Mouse (Mus musculus) retina, postnatal 1 day (tissue): ENCODE results near the gene Zmym2.

Source experiments
- DNase-seq: peaks from one replicate; pipeline ENCODE4 v3.0.0-alpha.2; 2012

Zmym2 gene

GRCm38 (mm10) chr14:56886594-56887513 lies at the start of gene Zmym2:
Zmym2 (plus strand) TSS chr14:56886653.
- peak; percentile 77 for DNase-seq

DNA sequence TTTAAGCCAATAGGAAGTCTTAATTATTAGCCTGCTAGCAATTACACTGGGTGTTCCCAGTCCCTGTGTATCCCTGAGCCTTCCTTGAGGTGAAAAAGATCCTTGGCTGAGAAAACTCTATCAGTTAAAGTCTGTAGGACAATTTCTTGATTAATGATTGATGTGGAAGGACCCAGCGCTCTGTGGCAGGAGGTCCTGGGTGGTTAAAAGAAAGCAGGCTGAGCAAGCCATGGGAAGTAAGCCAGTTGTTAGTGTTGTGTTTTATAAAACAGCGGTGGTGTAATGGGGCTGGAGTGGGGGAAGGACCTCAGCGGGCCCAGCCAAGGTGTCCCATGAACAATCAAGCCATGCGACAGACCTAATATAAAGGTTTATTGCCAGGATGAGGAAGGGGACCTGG lies 42.4 kb upstream of the Zmym2 start:
- DNase-seq, result no peak

DNA sequence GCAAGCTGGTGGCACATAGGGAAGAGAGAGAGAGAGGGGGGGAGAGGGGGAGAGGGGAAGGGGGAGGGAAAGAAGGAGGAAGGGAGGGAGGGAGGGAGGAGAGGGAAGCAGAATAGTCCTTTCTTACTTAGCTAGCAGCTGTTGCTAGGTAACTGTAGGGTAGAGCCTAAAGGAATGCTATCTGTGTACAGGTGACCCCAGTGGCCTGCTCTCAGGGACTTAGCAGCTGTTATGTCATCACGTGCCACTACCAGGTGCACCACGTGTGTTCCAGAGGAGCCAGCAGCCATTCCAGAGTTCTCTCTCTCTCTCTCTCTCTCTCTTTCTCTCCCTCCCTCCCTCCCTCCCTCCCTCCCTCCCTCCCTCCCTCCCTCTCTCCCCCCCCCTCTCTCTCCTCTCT lies 41.9 kb upstream of the Zmym2 start:
- DNase-seq, result peak; percentile 13

DNA sequence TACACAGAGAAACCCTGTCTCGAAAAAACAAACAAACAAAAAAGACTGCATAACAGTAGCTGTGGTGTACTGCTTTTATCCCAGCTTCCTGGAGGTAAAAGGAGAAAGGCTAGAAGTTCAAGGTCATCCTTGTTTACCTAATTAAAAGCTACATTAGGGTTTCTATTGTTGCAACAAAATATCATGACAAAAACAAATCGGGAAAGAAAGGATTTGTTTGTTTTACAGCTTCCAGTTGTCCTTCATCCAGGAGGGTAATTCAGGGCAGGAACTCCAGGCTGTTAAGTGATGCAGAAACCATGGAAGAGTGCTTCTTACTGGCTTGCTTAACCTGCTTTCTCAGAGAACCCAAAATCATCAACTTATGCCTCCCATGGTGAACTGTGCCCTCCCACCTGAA lies 38.1 kb upstream of the Zmym2 start:
- no peak for DNase-seq

- no peak for DNase-seq
Observed at GRCm38 (mm10) chr14:56849681-56850080, 36.8 kb upstream of the Zmym2 start.

GRCm38 (mm10) chr14:56864041-56864440 lies 22.4 kb upstream of the Zmym2 start:
- DNase-seq, result no peak

DNA sequence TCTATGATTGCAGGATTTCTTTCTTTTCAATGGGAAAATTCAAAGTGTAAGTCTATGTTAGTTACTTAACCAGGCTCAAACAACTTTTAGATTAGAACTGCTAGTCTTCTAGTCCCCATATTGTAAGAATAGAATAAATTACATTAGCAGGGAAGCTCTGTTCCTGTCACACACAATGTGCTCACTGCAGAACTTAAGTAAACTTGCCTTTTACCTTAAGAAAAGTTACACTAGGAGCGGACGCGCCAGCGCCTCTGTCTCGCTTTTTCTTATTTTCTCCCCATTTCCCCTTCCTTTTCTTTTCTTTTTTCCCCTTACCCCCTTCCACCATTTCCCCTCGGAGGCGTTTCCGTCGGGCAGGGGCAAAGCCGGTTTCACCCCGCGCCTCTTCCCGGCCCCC lies 21.8 kb upstream of the Zmym2 start:
- no peak for DNase-seq

DNA sequence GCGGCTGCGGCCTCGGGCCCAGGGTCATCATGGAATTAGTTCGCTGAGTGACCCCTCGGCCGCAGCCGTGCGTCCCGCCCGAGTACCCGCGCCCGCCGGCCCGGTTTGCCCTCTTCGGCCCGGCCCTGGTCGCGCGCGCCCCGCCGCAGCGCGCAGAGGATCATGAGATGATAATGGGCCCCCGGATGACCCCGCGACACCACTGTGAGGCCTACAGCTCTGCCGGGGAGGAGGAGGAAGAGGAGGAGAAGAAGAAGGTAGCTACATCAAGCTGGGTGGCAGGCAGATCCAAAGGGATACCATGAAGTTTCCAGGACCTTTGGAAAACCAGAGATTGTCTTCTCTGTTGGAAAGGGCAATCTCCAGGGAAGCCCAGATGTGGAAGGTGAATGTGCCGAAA lies 21.3 kb upstream of the Zmym2 start:
- DNase-seq, result peak; percentile 16

GRCm38 (mm10) chr14:56873525-56873924 lies 12.9 kb upstream of the Zmym2 start:
- DNase-seq, result no peak

DNA sequence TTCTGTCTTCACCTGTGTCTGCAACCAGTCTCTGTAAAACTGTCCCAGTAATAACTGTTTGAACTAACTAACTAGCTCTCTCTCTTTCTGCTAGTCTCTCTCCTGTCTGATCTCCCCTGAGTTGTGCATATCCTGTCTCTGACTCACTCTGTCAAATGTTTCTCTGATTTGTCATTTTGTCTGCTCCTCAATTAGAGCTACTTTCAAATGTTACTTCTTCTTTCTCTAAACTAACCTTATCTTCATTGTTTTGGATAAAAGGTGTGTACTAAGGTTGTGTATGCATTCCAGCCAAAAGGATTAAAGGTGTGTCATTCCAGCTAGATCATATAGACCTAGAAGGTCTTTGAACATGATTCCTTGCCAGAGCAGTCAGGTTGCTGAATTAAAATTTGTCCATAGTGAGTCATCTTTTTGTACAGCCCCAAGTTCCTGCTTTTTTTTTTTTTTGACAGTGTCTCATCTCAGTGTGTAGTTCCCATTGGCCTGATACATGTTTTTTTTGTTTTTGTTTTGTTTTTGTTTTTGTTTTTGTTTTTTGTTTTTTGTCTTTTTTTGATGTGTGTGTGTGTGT lies 10.8 kb upstream of the Zmym2 start:
- DNase-seq, result no peak

DNA sequence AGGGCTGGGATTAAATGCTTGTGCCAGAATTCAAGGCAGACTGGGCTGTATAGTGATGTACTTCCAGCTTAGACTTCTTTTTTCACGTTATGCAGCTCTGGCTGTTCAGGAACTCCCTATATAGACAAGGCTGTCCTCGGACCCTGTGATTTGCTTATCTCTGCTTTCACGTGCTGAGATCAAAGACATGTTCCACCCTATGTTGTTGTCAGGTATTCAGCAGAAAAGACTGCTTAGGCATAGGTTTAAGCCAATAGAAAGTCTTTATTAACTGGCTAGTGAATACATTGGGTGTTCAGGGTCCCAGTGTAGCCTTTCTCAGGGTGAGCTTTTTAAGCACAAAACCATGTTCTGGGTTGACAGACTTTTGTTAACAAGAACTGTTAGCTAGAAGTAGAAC lies 5.2 kb upstream of the Zmym2 start:
- DNase-seq, result no peak

GRCm38 (mm10) chr14:56883431-56883830 lies 3.0 kb upstream of the Zmym2 start:
- no peak for DNase-seq

DNA sequence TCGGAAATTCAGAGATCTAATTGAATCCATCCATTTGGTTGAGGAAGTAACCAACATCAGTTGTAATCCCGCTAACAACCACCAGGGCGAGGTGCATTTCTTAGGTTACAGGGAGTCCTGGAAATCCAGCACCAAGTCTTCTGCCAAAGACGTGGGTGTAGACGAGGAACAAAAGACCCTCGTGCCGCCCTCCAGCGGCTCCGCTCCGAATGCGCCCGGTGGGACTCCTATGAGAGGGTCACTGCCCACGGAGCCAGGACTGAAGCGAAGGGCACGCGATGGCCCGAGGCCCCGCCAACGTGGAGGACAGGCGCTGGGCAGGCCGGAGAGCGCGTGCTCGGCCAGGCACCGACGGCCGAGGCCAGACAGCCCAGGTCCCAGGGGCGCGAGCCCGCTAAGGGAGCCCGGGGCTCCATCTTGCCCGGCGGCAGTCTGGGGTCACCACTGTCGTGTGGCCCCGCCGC lies 1.1 kb upstream of the Zmym2 start:
- DNase-seq, result peak; percentile 93

GRCm38 (mm10) chr14:56885986-56886593 lies 363 bp upstream of the Zmym2 start:
- DNase-seq, result peak; percentile 93

DNA sequence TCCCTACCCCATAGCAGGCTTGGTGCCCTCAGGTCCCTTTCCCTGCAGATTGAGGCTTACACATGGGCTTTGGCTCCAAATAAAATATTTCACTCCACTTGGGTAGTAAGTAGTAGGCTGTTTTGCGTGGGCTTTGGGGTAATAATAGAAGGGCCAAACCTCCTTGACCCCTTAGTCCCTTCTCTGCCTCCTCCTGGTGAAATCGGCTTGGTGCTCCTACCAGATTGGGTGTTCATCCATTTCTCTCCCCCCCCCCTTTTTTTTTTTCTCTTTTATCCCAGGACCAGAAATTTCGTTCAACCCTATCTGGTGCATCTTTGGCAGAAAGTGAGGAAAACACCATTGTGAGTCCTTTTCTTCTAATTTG lies 1.0 kb downstream of the Zmym2 start:
- DNase-seq, result peak; percentile 68

DNA sequence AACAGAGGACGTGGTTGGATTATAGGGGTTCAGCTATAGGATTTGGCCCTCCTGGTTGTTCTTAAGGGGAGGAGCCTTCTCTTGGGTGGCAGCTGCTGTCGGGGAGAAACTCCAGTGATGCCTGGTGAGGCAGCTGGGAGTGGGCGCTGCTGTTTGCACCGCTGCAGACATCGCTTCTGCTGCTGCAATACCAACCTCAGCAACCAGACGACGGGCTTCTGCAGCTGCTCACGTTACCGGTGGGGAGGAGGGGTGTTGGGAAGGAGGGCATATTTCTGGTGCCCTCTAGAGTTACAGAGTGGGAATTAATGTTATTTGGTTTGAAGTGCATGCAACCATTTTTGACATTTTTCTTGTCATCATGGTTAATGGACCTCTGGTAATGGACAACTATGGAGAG lies 1.4 kb downstream of the Zmym2 start:
- DNase-seq, result peak; percentile 91

- no peak for DNase-seq
Observed at GRCm38 (mm10) chr14:56888416-56888815, 2.0 kb downstream of the Zmym2 start.

DNA sequence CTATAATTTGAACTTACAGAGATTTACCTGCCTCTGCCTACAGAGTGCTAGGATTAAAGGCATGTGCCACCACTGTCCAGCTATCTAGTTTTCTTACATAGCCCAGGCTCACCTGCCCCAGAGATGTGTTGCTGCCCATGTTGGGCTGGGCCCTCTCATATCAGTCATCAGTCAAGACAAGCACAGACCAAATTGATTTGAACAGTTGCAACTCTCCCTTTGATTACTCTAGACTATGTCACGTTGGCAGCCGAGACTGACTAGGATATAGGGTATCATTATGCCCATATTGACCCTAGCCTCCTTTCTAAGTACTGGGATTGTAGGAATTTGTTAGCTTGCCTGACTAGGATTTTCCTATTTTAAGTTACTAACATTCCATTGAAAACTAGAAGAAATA lies 8.0 kb downstream of the Zmym2 start:
- no peak for DNase-seq

DNA sequence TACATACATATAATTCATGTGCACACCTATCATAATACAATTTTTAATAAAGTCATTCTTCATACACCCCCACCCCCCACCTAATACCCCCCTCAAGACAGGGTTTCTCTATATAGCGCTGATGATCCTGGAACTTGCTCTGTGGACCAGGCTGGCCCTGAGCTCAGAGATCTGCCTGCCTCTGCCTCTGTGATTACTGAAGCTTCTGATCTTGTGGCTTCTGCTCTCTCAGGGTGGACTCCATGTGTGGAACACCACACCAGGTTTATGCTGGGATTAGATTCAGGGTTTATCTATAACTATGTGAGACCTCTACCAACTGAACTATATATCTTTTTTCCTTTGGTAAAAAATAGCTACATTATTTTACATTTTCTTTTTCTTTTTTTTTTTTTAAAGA lies 10.1 kb downstream of the Zmym2 start:
- DNase-seq, result no peak

GRCm38 (mm10) chr14:56897475-56897874 lies 11.0 kb downstream of the Zmym2 start:
- no peak for DNase-seq

DNA sequence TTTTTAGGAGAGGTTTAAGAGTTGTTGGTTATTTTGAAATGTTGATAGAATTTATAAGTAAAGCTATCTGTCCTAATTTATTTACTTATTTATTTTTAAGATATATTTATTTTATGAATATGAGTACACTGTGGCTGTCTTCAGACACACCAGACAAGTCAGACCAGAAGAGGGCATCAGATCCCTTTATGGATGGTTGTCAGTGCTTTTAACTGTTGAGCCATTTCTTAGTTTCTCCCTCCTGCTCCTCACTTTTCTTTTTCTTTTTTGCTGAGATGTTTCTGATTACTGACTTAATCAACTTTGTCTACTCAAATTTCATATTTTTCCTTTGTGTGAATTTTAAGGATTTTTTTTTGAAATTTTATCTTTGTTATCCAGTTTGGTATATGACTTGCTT lies 13.2 kb downstream of the Zmym2 start:
- DNase-seq, result no peak

- DNase-seq, result no peak
Observed at GRCm38 (mm10) chr14:56903039-56903438, 16.6 kb downstream of the Zmym2 start.

DNA sequence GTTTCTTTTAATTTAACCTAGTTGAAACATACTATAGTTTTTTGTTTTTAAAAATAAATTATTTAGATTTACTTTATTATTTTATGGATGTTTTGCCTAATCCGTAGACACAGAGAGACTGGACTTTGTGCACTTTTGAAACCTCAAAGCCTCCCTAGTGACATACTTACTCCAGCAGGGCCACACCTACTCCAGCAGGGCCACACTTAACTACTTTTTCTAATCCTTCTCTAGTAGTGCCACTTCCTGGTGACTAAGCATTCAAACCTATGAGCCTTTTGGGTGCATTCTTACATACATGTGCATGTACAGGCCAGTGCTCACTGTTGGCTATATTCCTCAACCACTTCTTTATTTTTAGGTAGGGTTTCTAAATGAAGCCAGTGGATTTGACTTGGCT lies 19.2 kb downstream of the Zmym2 start:
- no peak for DNase-seq

DNA sequence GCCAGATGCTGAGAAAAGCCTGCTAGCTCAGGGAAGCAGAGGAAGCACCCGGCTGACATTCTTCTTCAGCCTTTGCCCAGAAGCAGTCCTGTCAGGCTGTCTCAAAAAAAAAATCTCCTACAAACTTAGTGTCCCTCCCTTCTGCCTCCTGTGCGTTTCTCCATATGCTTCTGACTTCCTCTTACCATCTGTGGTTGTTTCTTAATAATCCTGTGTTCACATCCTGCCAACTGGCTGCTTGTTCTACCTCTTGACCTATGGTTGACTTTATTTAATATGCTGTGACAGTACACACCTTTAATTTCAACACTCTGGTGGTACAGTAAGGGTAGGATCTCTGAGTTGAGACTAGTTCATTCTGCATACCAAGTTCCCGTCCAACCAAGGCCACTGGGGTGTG lies 32.1 kb downstream of the Zmym2 start:
- DNase-seq, result no peak
